Mouse (Mus musculus) kidney, adult 8-10 months (tissue): ENCODE measurements around the gene Mif4gd.
A peak's percentile ranks its signal among the peaks of the same experiment; 100 is the strongest.

Source experiments
- DNase-seq, 2 experiments: peaks; one replicate each; pipeline ENCODE4 v3.0.0; 2022

Mif4gd gene

GRCm38 (mm10) chr11:115631505-115631890, 18.7 kb upstream of the Mif4gd start:
- peak in 1 of 2 experiments; percentile 72 for DNase-seq

GRCm38 (mm10) chr11:115630532-115631504, 18.0 kb upstream of the Mif4gd start:
- no peak for DNase-seq

DNA sequence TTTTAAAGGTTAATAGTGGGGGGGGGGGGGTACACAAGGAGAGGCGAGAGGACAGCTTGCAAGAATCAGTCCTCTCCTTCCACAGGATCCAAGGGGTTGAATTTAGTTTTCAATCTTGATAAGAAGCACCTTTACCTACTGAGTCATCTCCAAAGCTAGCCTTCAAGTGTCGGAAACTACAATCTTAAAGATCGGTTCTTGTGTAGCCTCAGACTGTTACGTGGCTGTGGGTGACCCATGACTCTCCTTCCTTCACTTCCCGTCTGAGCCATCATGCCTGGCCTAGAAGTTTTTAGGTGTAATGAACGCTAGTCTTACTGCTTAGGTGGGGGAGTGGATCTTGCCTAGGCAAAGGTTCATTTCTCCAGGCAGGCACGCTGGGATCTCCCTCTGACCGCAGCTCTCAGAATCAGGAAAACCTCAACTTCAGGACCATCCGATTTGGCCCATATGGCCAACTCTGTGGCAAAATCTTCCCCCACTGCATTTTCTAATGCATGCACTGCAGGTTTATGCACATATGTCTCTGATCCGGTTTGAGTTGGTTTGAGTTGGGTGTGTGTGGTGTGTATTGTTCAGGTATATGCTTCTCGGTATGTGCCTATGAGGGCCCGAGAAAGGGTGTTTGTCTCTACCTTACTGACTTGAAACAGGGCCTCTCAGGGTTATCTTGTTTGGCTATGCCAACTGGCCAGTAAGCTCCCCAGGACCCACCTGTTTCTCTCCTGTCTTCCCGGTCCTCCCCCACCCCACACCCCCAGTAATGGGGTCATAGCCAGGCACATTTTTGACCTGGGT, 17.2 kb upstream of the Mif4gd start:
- DNase-seq: no peak

DNA sequence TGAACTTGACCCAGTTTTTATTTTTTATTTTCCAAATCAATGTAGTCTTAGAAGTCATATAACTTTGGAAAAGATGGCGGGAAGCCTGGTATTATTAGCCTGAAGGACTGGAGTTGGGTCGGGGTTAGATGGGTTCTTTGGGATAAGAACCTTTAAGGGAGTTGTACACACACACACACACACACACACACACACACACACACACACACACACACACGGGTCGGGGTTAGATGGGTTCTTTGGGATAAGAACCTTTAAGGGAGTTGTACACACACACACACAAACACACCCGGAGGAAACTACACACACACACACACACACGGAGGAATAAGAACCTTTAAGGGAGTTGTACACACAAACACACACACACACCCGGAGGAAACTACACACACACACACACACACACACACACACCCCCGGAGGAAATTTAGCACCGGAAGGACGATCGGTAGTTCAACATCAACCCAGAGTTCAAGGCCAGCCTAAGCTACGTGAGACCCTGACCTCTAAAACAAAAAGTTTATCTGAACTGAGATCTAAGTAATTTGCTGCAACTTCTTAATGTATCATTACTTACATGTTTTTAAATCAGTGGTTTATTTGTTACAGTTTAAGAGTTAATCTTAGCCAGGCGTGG, 15.8 kb upstream of the Mif4gd start:
- no peak for DNase-seq

- DNase-seq: peak; percentile 100
Observed at GRCm38 (mm10) chr11:115627705-115628464, 15.1 kb upstream of the Mif4gd start, which contains the start of gene Slc25a19. Slc25a19 (minus strand) TSS chr11:115628295.

DNA sequence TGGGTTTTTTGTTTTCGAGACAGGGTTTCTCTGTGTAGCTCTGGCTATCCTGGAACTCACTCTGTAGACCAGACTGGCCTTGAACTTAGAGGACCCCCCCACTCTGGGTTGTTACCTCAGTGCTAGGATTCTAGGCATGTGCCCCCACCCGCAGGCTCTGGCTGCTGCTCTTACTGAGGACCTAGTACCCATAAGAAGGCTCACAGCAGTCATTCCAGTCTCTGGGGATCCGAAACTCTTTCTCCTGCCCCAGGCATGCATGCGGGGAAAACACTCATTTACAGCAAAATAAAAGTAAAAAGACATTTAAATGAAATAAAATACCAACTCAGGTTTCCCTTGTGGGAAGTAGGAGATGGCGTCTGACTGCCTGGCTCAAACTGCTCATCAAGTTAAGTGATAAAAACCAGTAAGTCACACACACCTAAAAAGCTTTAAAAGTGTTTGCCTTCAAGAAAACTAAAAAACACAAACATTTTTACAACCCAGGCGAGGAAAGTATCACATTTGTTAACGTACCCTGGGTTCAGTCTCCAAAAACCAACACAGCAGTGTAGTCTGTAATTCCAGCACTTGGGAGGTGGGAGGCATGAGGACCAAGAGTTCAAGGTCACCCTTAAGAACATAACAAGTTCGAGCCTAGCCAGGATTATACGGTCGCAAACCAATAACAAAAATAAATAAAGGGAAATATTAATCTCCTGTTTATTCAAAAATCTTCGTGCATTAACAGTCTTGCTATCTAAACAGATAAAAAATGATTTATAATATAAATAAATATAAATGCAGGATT, 14.3 kb upstream of the Mif4gd start:
- no peak for DNase-seq

GRCm38 (mm10) chr11:115625877-115626276, 13.1 kb upstream of the Mif4gd start:
- DNase-seq: peak; percentile 87 to 92

DNA sequence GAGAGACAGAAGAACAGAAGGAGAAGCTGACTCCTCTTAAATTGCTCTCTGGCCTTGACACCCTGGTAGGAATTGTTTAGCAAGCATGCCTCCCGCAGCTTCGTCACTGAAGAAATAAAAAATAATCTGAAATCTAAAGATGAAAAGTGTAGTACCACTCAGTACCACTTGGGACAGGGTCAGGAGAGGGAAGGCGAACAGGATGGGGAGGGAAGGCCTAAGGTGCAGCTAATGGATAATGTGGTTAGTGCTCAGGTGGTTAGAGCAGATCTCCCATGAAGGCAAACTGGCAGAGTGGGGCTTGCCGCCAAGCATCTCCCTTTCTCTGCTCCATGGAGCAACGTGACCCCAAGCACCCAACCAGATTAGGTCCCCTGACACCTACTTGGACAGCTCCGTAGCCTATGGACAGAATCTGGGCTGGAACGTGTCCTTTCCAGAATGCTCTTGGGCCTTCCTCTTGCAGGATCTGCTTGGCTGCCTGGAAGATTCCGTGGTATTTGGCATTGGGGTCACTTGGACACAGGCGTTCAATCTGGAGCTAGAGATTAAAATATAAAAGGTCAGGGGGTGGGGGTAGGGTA, 10.8 kb upstream of the Mif4gd start:
- DNase-seq: no peak

- DNase-seq: no peak
Observed at GRCm38 (mm10) chr11:115619949-115620348, 7.2 kb upstream of the Mif4gd start.

GRCm38 (mm10) chr11:115618732-115619516, 6.2 kb upstream of the Mif4gd start:
- no peak for DNase-seq

GRCm38 (mm10) chr11:115618001-115618400, 5.2 kb upstream of the Mif4gd start:
- peak in 1 of 2 experiments; percentile 67 for DNase-seq

DNA sequence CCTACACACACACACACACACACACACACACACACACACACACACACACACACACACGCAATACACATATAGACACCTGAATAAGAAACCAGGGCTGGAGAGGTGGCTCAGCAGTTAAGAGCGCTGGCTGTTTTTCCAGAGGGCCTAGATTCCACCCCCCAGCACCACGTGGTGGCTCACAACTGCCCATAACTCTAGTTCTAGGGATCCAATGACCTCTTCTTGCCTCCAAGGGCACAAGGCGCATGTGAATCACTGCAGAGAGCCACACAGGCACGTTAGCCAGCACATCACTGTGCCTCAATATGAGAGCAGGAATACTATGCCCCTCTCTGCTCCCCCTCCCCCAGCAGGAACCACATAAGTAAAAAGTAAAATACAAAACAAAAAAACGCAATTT, 4.1 kb upstream of the Mif4gd start:
- peak; percentile 68 to 78 for DNase-seq

GRCm38 (mm10) chr11:115616371-115616770, 3.6 kb upstream of the Mif4gd start:
- no peak for DNase-seq

GRCm38 (mm10) chr11:115615875-115616274, 3.1 kb upstream of the Mif4gd start:
- peak in 1 of 2 experiments; percentile 59 for DNase-seq

DNA sequence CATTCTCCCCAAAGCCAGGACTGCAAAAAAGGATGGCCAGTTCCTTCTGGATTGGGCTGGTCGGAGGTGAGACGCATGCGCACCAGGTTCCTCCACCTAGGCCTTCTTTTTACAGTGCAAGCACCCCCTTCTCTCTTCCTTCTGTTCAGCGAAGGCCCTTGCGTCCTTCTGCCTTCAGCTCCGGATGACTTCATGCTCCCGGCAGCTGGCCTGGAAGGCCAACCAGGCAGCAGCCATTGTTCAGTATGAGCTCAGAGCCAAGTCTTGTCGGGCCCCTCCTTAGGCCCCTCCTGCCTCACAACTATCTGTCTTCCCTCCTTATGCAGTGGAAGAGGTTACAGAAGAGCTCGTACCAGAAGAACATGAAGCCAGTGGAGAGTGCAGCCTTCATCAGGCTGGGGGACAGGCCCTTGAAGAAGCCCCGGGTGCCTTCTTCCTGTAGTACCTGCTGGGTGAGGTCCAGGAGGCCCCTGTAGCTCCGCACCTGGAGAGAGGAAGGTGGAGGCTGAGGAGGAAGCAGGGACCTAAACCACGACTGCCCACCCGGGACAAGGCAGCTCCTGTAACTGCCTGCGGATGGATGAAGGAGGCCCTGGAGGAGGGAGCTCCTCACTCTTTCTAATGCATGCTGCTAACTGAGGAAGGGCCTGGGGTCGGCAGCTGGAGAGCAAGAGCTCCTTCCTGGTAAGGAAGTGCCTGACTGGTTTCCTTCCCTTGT, 2.5 kb upstream of the Mif4gd start:
- peak in 1 of 2 experiments; percentile 56 for DNase-seq

DNA sequence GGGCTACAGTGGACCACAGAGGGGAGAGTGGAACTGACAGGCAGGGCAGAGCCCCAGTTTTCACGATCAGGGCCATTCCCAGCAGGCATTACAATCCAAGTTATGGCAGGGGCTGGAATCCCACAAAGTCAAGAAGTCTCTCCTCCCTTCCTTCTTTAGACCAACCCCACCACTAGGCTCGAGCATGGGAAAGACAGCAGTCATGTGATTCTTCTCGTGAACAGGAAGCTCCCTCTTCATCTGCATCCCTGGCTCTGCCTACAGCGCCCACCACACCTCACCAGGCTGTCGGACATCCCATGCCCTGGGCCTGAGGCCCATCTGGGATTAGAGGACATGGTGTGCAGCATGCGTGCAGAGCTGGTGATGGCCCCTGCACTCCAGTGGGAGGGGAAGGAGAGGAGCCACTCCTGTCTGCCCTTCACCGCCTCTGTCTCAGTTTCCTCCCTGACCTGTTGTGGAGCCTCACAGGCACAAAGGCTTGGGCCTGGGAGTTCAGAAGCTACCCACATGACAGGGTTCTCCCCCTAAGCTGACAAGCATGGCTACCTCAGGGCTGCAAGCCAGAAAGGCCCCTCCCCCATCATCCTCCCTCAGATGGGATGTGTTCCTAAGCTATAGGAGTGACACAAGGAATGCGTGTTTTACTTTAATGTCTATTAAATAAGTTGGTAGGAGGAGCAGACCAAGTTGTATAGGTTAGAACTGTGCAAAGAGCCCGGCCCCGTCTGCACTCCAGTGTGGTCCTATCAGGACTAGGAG, 1.8 kb upstream of the Mif4gd start:
- DNase-seq: no peak

DNA sequence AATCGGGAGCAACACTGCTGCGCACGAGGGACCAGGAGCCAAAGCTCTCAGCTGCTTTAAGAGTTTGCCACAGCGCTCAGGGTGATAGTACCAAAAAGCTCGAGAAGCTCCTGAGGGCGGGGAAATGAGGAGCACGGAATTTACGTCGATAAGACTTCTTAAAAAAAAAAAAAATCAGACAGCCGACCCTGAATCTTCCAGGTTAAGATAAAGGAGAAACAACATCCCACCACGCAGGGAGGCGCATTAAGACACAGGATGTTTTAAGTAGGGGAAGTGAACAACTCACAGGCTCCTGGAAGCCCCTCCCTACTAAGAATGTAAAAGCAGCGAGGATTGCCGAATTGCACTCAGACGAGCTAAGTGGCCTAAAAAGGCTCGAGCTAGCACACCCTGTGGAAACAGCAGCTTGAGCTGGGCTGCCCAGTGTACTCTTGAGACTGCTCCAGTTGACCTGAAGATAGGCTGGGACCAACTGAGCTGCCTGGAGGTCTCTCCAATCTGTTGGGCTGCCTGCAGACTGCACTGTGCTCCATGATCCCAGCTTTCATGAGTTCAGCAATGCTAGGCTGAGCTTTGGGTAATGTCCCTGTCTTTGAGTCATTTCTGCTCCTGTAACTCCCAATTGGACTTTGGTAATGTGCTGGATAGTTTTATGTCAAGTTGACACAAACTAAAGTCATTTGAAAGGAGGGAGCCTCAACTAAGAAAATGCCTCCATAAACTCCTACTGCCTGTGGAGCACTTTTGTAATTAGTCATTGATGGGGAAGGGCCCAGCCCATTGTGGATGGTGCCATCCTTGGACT, 573 bp upstream of the Mif4gd start:
- no peak for DNase-seq

DNA sequence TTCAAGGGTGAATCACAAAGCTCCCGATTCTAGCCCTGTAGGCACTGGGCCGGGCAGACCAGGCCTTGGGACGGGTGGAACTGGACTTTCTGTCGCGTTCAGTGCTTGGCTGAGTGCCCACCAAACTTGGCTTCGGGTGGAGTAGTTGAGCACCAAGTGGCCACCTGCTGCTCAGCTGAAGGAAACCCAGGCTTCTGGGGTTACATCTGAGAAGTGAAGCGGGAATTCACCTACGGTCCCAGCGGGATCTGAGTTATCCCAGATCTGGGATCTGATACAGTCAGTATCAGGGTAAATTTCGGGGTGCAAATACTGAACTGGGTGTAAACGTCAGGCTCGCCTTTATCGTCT, 735 bp downstream of the Mif4gd start:
- DNase-seq: peak; percentile 88 to 90
